Mouse (Mus musculus) megakaryocyte, embryonic 14.5 days (primary cell): Measurements from ENCODE around the gene Nfat5.

Source experiments
- FLI1 ChIP-seq: IDR thresholded peaks from 2 replicates; pipeline ENCODE4 v1.6.1; 2012; ENCODE audit warnings: low read length, inconsistent platforms, mixed read lengths
- GATA1 ChIP-seq: IDR thresholded peaks from 3 replicates; pipeline ENCODE4 v1.6.1; 2012; ENCODE audit warnings: mixed read lengths, low read length, inconsistent platforms, borderline replicate concordance

GRCm38 (mm10) chr8:107381666-107382065 is 88.4 kb downstream of the Nfat5 start:
- TF ChIP-seq FLI1 (no peak), GATA1 (no peak)
